Mouse (Mus musculus) heart, adult 2 months (tissue): ENCODE measurements at regions not wholly inside any gene's neighbourhood (a gene's known extent, or its start where the extent isn't known, plus 50 kb on each side); places are given as distances from the start of the nearest gene placed in this dataset.

ENCODE experiments used
- CTCF ChIP-seq: fragments of 200-600 bp; IDR thresholded peaks from 2 replicates; pipeline ENCODE4 v1.8.1; 2022; ENCODE audit warnings: antibody characterized with exemption, mild to moderate bottlenecking, moderate library complexity
- EP300 ChIP-seq: fragments of 200-500 bp; IDR thresholded peaks from 2 replicates; pipeline ENCODE4 v1.6.1; 2011; ENCODE audit warnings: low read depth, low read length, control low read depth; ENCODE audit not compliant: insufficient read depth
- POLR2A ChIP-seq: fragments of 200-500 bp; IDR thresholded peaks from 2 replicates; pipeline ENCODE4 v1.6.1; 2011; ENCODE audit warnings: mild to moderate bottlenecking, low read depth, low read length, control low read depth; ENCODE audit not compliant: insufficient read depth

- TF ChIP-seq CTCF = no peak
- no peak for TF ChIP-seq POLR2A
- TF ChIP-seq EP300 = no peak
Measured at GRCm38 (mm10) chr5:118381294-118381675, 136.3 kb downstream of the 2410131K14Rik start.
